Mouse (Mus musculus): ENCODE results near the gene Fam129b.

DNA sequence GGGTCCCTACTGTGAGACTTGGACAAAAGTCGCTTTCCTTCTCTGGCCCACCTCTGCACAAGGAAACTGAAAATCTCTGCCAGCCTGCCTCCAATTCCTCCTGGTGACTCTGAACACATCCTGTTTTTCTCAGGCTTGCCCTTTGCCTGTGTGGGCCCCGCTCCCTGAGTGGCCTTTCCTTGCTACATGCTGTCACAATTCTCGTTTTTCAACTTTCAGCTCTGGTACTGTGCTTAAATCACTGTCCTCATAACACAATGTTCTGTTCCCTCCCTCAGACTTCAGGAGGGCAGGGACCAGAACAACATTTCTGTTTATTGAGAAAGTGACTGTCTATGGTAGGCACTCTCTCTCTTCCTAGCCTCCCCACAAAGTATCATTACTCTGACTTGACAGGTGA, 1.8 kb upstream of the Fam129b start:
- no peak for TF ChIP-seq CTCF (IDR thresholded peaks at IDR 0.05; ENCODE audit: low read depth, low read length)
- TF ChIP-seq POLR2AphosphoS5 (IDR thresholded peaks at IDR 0.05; ENCODE audit: insufficient replicate concordance, low read depth, low read length) = no peak

Data from G1E (cell line).